13 mouse cellular contexts compared by ENCODE assay signal in genomic region chr7:66340044-66340443, GRCm38 (mm10). TPM values are rescaled to one million over a fixed set of nuclear protein-coding genes. Genes with fewer than 3 reads are reported as not detected.
A peak's percentile ranks its signal among the peaks of the same experiment; 100 is the strongest.
DNase-seq lines count a peak whose midpoint lies in the region; ATAC-seq and TF ChIP-seq lines count a peak whose summit lies in the region.
"Had no signal": no experiment of that assay in that cellular context is flagged by ENCODE, and none has a peak within 500 bp of the region (broad histone marks: within the 10 kb centered on the region; RNA-seq: fewer than 3 reads in every experiment).

No protein-coding gene starts in this region.

- TF ChIP-seq EP300 in heart, postnatal 0 days (IDR thresholded peaks at IDR 0.05; ENCODE audit: low read depth): no peak
- no peak for TF ChIP-seq EP300 in lung, postnatal 0 days (IDR thresholded peaks at IDR 0.05)

- no peaks in the 10 kb centered on the region for H3K9me3 ChIP-seq in heart, postnatal 0 days (replicated peaks; ENCODE audit: control insufficient read depth, low read length)
- H3K9me3 ChIP-seq in heart, embryonic 10.5 days: no peaks in the 10 kb centered on the region
- no peaks in the 10 kb centered on the region for H3K9me3 ChIP-seq in lung, postnatal 0 days (ENCODE audit: low read length)
- H3K9me3 ChIP-seq in stomach, embryonic 16.5 days (replicated peaks; ENCODE audit: control insufficient read depth, low read length): no peaks in the 10 kb centered on the region

- ATAC-seq in heart, postnatal 0 days (ENCODE audit: insufficient read depth, low read depth): no peak
- ATAC-seq in lung, postnatal 0 days: peak; percentile 63
- ATAC-seq in stomach, embryonic 16.5 days (ENCODE audit: insufficient read depth, low FRiP score): peak; percentile 26; the same call in 1 of the 2 replicates
- ATAC-seq in erythroid progenitor cell, adult 5-6 weeks (replicated peaks; ENCODE audit: low FRiP score, poor library complexity, severe bottlenecking): no peak
- ATAC-seq: inflammation-experienced regulatory T-cells, adult 6 months had no signal

- H3K4me2 ChIP-seq in heart, postnatal 0 days (ENCODE audit: low read depth, low read length): 0 out of 2 replicates have a peak overlapping the region, but pooled peaks have one; percentile 3
- H3K4me2 ChIP-seq in lung, postnatal 0 days (replicated peaks; ENCODE audit: low read depth, low read length): no peak overlapping the region
- peak overlapping the region; percentile 6; the same call in 1 of the 2 replicates for H3K4me2 ChIP-seq in stomach, embryonic 16.5 days (ENCODE audit: low read depth, low read length)

- peak overlapping the region; percentile 52; the same call in 1 of the 2 replicates for H3K27ac ChIP-seq in heart, postnatal 0 days (ENCODE audit: low read depth)
- no peak overlapping the region for H3K27ac ChIP-seq in heart, embryonic 10.5 days
- H3K27ac ChIP-seq in lung, postnatal 0 days (ENCODE audit: low read length): peak overlapping the region; percentile 71
- peak overlapping the region; percentile 66 for H3K27ac ChIP-seq in stomach, embryonic 16.5 days (ENCODE audit: low read length)

- no peak for DNase-seq in heart, postnatal 0 days (ENCODE audit: low spot score)
- DNase-seq in heart, embryonic 10.5 days (ENCODE audit: low spot score): no peak
- DNase-seq in lung, postnatal 0 days (ENCODE audit: low spot score): peak; percentile 49
- no peak for DNase-seq in lung, postnatal 36 days
- peak; percentile 52 for DNase-seq in large intestine, adult 2 months (ENCODE audit: low read depth, low spot score)
- DNase-seq: left cerebral cortex, postnatal 4 days had no signal

- H3K9ac ChIP-seq in heart, postnatal 0 days (replicated peaks; ENCODE audit: low read depth, low read length): no peak overlapping the region
- H3K9ac ChIP-seq in lung, postnatal 0 days (replicated peaks; ENCODE audit: low read depth): no peak overlapping the region; the same call in 1 of the 2 replicates
- no peak overlapping the region; the same call in 1 of the 2 replicates for H3K9ac ChIP-seq in stomach, embryonic 16.5 days (ENCODE audit: low read length)

- no peak overlapping the region for H3K4me3 ChIP-seq in heart, postnatal 0 days (ENCODE audit: low read depth, low read length)
- H3K4me3 ChIP-seq in heart, embryonic 10.5 days: no peak overlapping the region
- H3K4me3 ChIP-seq in lung, postnatal 0 days (ENCODE audit: low read depth, low read length): no peak overlapping the region
- no peak overlapping the region for H3K4me3 ChIP-seq in stomach, embryonic 16.5 days (replicated peaks; ENCODE audit: low read length)

- no peaks in the 10 kb centered on the region for H3K4me1 ChIP-seq in heart, postnatal 0 days (ENCODE audit: control insufficient read depth, insufficient read depth)
- H3K4me1 ChIP-seq in heart, embryonic 10.5 days: peaks cover 8% of the 10 kb centered on the region; the same call in 1 of the 2 replicates
- H3K4me1 ChIP-seq in lung, postnatal 0 days (ENCODE audit: insufficient read depth, low read depth, low read length): peaks cover 7% of the 10 kb centered on the region; the same call in 1 of the 2 replicates
- H3K4me1 ChIP-seq in stomach, embryonic 16.5 days (ENCODE audit: control insufficient read depth, insufficient read depth, low read length): peaks cover 11% of the 10 kb centered on the region

- H3K27me3 ChIP-seq in heart, postnatal 0 days (ENCODE audit: control insufficient read depth, insufficient read depth, low read length): no peaks in the 10 kb centered on the region
- no peaks in the 10 kb centered on the region for H3K27me3 ChIP-seq in heart, embryonic 10.5 days (ENCODE audit: insufficient read depth, poor library complexity, severe bottlenecking)
- H3K27me3 ChIP-seq in lung, postnatal 0 days (replicated peaks; ENCODE audit: insufficient read depth, low read length): no peaks in the 10 kb centered on the region
- H3K27me3 ChIP-seq in stomach, embryonic 16.5 days (ENCODE audit: control insufficient read depth, insufficient read depth, low read length): no peaks in the 10 kb centered on the region

- TF ChIP-seq CTCF in heart, postnatal 0 days (IDR thresholded peaks at IDR 0.05; ENCODE audit: low read depth): no peak
- TF ChIP-seq CTCF in lung, postnatal 0 days (IDR thresholded peaks at IDR 0.05): no peak

- WGBS in heart, postnatal 0 days: 34% methylated on average over 3 of the region's 3 CpGs
- 54% methylated on average over 3 of the region's 3 CpGs for WGBS in heart, embryonic 10.5 days
- 37% methylated on average over 3 of the region's 3 CpGs for WGBS in lung, postnatal 0 days
- WGBS in large intestine, adult 2 months: 13% methylated on average over 3 of the region's 3 CpGs
- 18% methylated on average over 3 of the region's 3 CpGs for WGBS in stomach, embryonic 16.5 days

- 0 out of 2 replicates have a peak, but pooled peaks cover 4% of the 10 kb centered on the region for H3K36me3 ChIP-seq in heart, postnatal 0 days (replicated peaks; ENCODE audit: control insufficient read depth, insufficient read depth, low read length)
- H3K36me3 ChIP-seq in heart, embryonic 10.5 days: no peaks in the 10 kb centered on the region
- no peaks in the 10 kb centered on the region for H3K36me3 ChIP-seq in lung, postnatal 0 days (ENCODE audit: insufficient read depth, low read length)
- peaks cover 2% of the 10 kb centered on the region; the same call in 1 of the 2 replicates for H3K36me3 ChIP-seq in stomach, embryonic 16.5 days (ENCODE audit: control insufficient read depth, insufficient read depth, low read length)

RNA-seq across cellular contexts. Expression of gene Gm10974, which starts 25.7 kb away (rescaled TPM):
- not detected in 2 replicates for total RNA-seq in heart, postnatal 0 days (2014; rRNA removed; ENCODE audit: low replicate concordance)
- polyA plus RNA-seq in heart, postnatal 0 days (2015; fragmentation: Nextera tagmentation; extraction: Ambion mirVana): not detected in 2 replicates
- polyA plus RNA-seq in heart, embryonic 10.5 days (2016; fragmentation: Nextera tagmentation; extraction: Ambion mirVana): not detected in 2 replicates
- polyA plus RNA-seq in lung, postnatal 0 days (2015; fragmentation: Nextera tagmentation; extraction: Ambion mirVana): not detected in 2 replicates
- not detected in 2 replicates for polyA plus RNA-seq in large intestine, adult 2 months (2012; rRNA removed)
- polyA plus RNA-seq in stomach, embryonic 16.5 days (2015; fragmentation: Nextera tagmentation; extraction: Ambion mirVana): not detected in 2 replicates
- not detected in 2 replicates for total RNA-seq in erythroid progenitor cell, adult 5-6 weeks (2015; ENCODE audit: low replicate concordance)
- total RNA-seq in erythroid progenitor cell, adult 5-6 weeks (2017; ENCODE audit: low replicate concordance): not detected in 2 replicates
- total RNA-seq: adrenal gland, postnatal 14 days; common myeloid progenitor, adult 5-6 weeks; granulocyte monocyte progenitor cell, adult 5-6 weeks; layer of hippocampus, postnatal 14 days; left cerebral cortex, postnatal 4 days had no signal
- polyA plus RNA-seq: inflammation-experienced regulatory T-cells, adult 6 months had no signal

RNA-seq across cellular contexts. Expression of gene Lrrk1, which starts 48.1 kb away (rescaled TPM):
- 10.3 and 10.7 TPM in 2 replicates for total RNA-seq in heart, postnatal 0 days (2014; rRNA removed; ENCODE audit: low replicate concordance)
- polyA plus RNA-seq in heart, postnatal 0 days (2015; fragmentation: Nextera tagmentation; extraction: Ambion mirVana): 4.0 and 4.1 TPM in 2 replicates
- 9.9 and 12.3 TPM in 2 replicates for polyA plus RNA-seq in heart, embryonic 10.5 days (2016; fragmentation: Nextera tagmentation; extraction: Ambion mirVana)
- polyA plus RNA-seq in lung, postnatal 0 days (2015; fragmentation: Nextera tagmentation; extraction: Ambion mirVana): 20.5 and 27.9 TPM in 2 replicates
- polyA plus RNA-seq in large intestine, adult 2 months (2012; rRNA removed): 20.1 and 25.3 TPM in 2 replicates
- polyA plus RNA-seq in stomach, embryonic 16.5 days (2015; fragmentation: Nextera tagmentation; extraction: Ambion mirVana): 19.5 and 21.4 TPM in 2 replicates
- total RNA-seq in erythroid progenitor cell, adult 5-6 weeks (2015; ENCODE audit: low replicate concordance): 1.7 and 2.9 TPM in 2 replicates
- 6.4 and 6.6 TPM in 2 replicates for total RNA-seq in erythroid progenitor cell, adult 5-6 weeks (2017; ENCODE audit: low replicate concordance)

Comparison
In these comparisons a context has a peak if more than half of its experiments do, and no peak if none do; other contexts are left out.
1. DNase-seq: peak in lung, postnatal 0 days (single experiment) and large intestine, adult 2 months (single experiment); none in heart, postnatal 0 days (single experiment), heart, embryonic 10.5 days (single experiment) and lung, postnatal 36 days (single experiment).
2. ATAC-seq: peak in lung, postnatal 0 days (single experiment) and stomach, embryonic 16.5 days (single experiment); none in heart, postnatal 0 days (single experiment) and erythroid progenitor cell, adult 5-6 weeks (single experiment).